Mouse (Mus musculus) lung, embryonic 14.5 days (tissue): Measurements from ENCODE around the gene Cct2. TPM values are rescaled to one million over a fixed set of nuclear protein-coding genes. Genes with fewer than 3 reads are reported as not detected.

ENCODE experiments used
- ATAC-seq: fragments of 200-750 bp; cut with Nextera tagmentation; 2 replicates; pipeline ENCODE4 v1.8.0; 2017; ENCODE audit warnings: mild to moderate bottlenecking, moderate TSS enrichment, moderate library complexity; ENCODE audit not compliant: insufficient read depth
- DNase-seq: peaks from one replicate; pipeline ENCODE4 v3.0.0-alpha.2; 2015
- H3K27ac ChIP-seq: fragments of 300-500 bp; sonication (generic); 2 replicates; pipeline ENCODE4 v1.5.1; 2014; ENCODE audit warnings: low read depth, mild to moderate bottlenecking, moderate library complexity
- H3K27me3 ChIP-seq: fragments of 300-500 bp; sonication (generic); 2 replicates; pipeline ENCODE4 v1.6.1; 2014; ENCODE audit warnings: low read length, control low read depth; ENCODE audit not compliant: insufficient read depth
- H3K36me3 ChIP-seq: fragments of 300-500 bp; sonication (generic); 2 replicates; pipeline ENCODE4 v1.6.1; 2014; ENCODE audit warnings: control low read depth; ENCODE audit not compliant: insufficient read depth
- H3K4me1 ChIP-seq: fragments of 300-500 bp; sonication (generic); 2 replicates; pipeline ENCODE4 v1.6.1; 2014; ENCODE audit warnings: antibody characterized with exemption, control low read depth; ENCODE audit not compliant: insufficient read depth
- H3K4me2 ChIP-seq: fragments of 300-500 bp; sonication (generic); 2 replicates; pipeline ENCODE4 v1.6.1; 2014; ENCODE audit warnings: mild to moderate bottlenecking
- H3K4me3 ChIP-seq: fragments of 300-500 bp; sonication (generic); 2 replicates; pipeline ENCODE4 v1.5.1; 2014; ENCODE audit warnings: low read depth, low read length
- H3K9ac ChIP-seq: fragments of 300-500 bp; sonication (generic); 2 replicates; pipeline ENCODE4 v1.6.1; 2014
- H3K9me3 ChIP-seq: fragments of 300-500 bp; sonication (generic); 2 replicates; pipeline ENCODE4 v1.6.1; 2016; ENCODE audit warnings: low read depth, low read length, control low read depth
- CTCF ChIP-seq: IDR thresholded peaks from 2 replicates; pipeline ENCODE4 v1.5.1; 2016; ENCODE audit warnings: antibody characterized with exemption, low read depth
- WGBS: fragments of 180-500 bp; shearing (Covaris S2); extraction: QIAGEN DNeasy Blood & Tissue Kit; methylation state at CpG from one replicate; pipeline ENCODE4 v1.1.7; 2014; 5-methylcytosine and 5-hydroxymethylcytosine counted together
- polyA plus RNA-seq: library from polyadenylated mRNA; unstranded; fragments of >200 nt; fragmentation: Nextera tagmentation; extraction: Ambion mirVana; gene quantifications from 2 replicates; pipeline ENCODE4 v1.2.1, GENCODE M21; 2014

The Cct2 gene
- polyA plus RNA-seq, 1 experiment from 2014 or later: 283 TPM

DNA sequence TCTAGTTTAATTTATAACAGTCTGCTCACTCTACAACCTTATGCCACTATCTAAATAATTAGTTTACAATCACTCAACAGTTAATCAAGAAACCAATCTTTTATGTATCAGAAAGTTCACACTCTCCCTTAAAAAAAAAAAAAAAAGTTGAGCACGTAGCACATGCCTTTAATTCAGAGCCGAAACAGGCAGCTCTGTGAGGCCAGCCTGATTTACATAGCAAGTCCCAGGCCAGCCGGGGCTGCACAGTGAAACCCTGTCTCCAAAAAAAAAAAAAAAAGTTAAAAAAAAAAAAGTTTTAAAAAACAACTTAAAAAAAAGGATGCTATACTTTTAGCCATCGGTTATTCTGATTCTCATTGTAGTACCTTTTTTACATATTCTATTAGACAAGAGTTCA is 17.7 kb upstream of the Cct2 start:
- ATAC-seq (no peak), DNase-seq (no peak)
- Histone ChIP-seq H3K4me3 (no peak overlapping the region), H3K4me1 (no peaks in the 10 kb centered on the region), H3K36me3 (peaks cover 79% of the 10 kb centered on the region), H3K9me3 (no peaks in the 10 kb centered on the region), H3K9ac (no peak overlapping the region), H3K27me3 (no peaks in the 10 kb centered on the region), H3K27ac (no peak overlapping the region), H3K4me2 (no peak overlapping the region)
- 71% methylated on average over 4 of the region's 4 CpGs for WGBS
- no peak for TF ChIP-seq CTCF

DNA sequence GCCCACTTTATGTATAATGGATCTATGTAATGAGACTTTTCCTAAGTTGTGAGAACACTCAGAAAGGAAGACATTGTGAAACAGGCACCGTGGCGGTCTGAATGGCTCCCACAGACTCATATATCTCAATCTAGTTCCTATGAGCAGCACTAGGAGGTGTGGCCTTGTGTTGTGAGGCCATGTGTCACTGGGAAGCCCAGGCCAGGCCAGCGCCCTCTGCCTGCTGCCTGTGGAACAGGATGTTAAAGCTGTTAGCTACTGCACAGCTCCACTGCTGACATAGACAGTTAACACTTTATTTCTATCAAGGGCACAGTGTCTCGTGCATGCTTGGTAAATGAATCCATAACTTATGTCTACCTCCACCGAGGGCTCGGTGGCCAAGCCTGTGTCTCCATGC is 14.7 kb upstream of the Cct2 start:
- Histone ChIP-seq H3K9me3 (no peaks in the 10 kb centered on the region), H3K4me2 (no peak overlapping the region), H3K9ac (no peak overlapping the region), H3K27ac (no peak overlapping the region), H3K27me3 (no peaks in the 10 kb centered on the region), H3K4me3 (no peak overlapping the region), H3K36me3 (peaks cover 83% of the 10 kb centered on the region), H3K4me1 (no peaks in the 10 kb centered on the region)
- peak; percentile 38 for DNase-seq
- no peak for ATAC-seq
- 77% methylated on average over 6 of the region's 6 CpGs for WGBS
- TF ChIP-seq CTCF: peak; percentile 62

DNA sequence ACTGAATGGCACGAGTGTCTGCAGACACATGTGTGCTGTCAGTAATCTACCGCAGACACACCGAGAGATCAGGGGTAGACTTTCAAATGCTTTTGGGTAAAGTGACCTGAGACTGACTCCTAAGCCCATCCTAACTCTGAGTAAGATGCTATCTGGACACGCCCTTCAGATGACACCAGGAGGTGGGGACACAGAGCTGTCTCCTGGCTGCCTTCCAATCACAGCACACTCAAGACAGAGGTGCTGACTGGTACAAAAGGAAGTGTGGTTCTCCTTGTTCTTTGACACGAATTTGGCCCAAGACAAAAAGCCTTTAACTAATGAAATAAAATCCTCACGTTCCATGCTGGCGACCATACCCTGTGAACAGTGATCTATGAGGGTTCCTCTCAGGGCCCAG is 9.6 kb upstream of the Cct2 start:
- no peak overlapping the region for H3K4me3 ChIP-seq
- no peaks in the 10 kb centered on the region for H3K4me1 ChIP-seq
- H3K27me3 ChIP-seq: no peaks in the 10 kb centered on the region
- H3K27ac ChIP-seq: no peak overlapping the region
- H3K9me3 ChIP-seq: no peaks in the 10 kb centered on the region
- DNase-seq (no peak), ATAC-seq (no peak)
- no peak overlapping the region for H3K4me2 ChIP-seq
- peaks cover 74% of the 10 kb centered on the region for H3K36me3 ChIP-seq
- no peak overlapping the region for H3K9ac ChIP-seq
- 58% methylated on average over 7 of the region's 7 CpGs for WGBS
- TF ChIP-seq CTCF: no peak

- H3K27ac ChIP-seq: no peak overlapping the region
Measured at GRCm38 (mm10) chr10:117072191-117072888, 8.7 kb upstream of the Cct2 start.

GRCm38 (mm10) chr10:117069109-117069508 is 5.5 kb upstream of the Cct2 start:
- DNase-seq: no peak
- peak; percentile 24; the same call in 1 of the 2 replicates for TF ChIP-seq CTCF
- Histone ChIP-seq H3K4me1 (no peaks in the 10 kb centered on the region), H3K4me2 (no peak overlapping the region), H3K4me3 (no peak overlapping the region), H3K27me3 (no peaks in the 10 kb centered on the region), H3K36me3 (peaks cover 38% of the 10 kb centered on the region), H3K9ac (no peak overlapping the region), H3K27ac (no peak overlapping the region), H3K9me3 (no peaks in the 10 kb centered on the region)
- WGBS: 82% methylated on average over 3 of the region's 3 CpGs
- ATAC-seq: no peak

More at GRCm38 (mm10) chr10:117072191-117072888, 8.7 kb upstream of the Cct2 start:
- no peak for ATAC-seq
- DNase-seq: no peak
- Histone ChIP-seq H3K9me3 (no peaks in the 10 kb centered on the region), H3K27me3 (no peaks in the 10 kb centered on the region), H3K9ac (no peak overlapping the region), H3K4me3 (no peak overlapping the region), H3K4me1 (no peaks in the 10 kb centered on the region), H3K36me3 (peaks cover 66% of the 10 kb centered on the region), H3K4me2 (no peak overlapping the region)
- WGBS: 78% methylated on average over 18 of the region's 18 CpGs
- TF ChIP-seq CTCF: no peak

GRCm38 (mm10) chr10:117064076-117064475 is 462 bp upstream of the Cct2 start:
- WGBS: 4% methylated on average over 7 of the region's 7 CpGs
- no peaks in the 10 kb centered on the region for H3K27me3 ChIP-seq
- H3K9me3 ChIP-seq: no peaks in the 10 kb centered on the region
- DNase-seq (peak; percentile 52), ATAC-seq (peak; percentile 39)
- H3K27ac ChIP-seq: peak overlapping the region; percentile 95
- TF ChIP-seq CTCF: no peak; the same call in 1 of the 2 replicates
- H3K36me3 ChIP-seq: peaks cover 32% of the 10 kb centered on the region
- peak overlapping the region; percentile 94 for H3K4me3 ChIP-seq
- peak overlapping the region; percentile 63 for H3K4me2 ChIP-seq
- peak overlapping the region; percentile 47; the same call in 1 of the 2 replicates for H3K9ac ChIP-seq
- 0 out of 2 replicates have a peak, but pooled peaks cover 5% of the 10 kb centered on the region for H3K4me1 ChIP-seq

GRCm38 (mm10) chr10:117062894-117063253 is 740 bp downstream of the Cct2 start:
- DNase-seq: no peak
- 3% methylated on average over 15 of the region's 15 CpGs for WGBS

More at GRCm38 (mm10) chr10:117062894-117063253, 740 bp downstream of the Cct2 start:
- H3K27me3 ChIP-seq: no peaks in the 10 kb centered on the region
- no peak; the same call in 1 of the 2 replicates for ATAC-seq
- peak overlapping the region; percentile 89 for H3K9ac ChIP-seq
- H3K4me2 ChIP-seq: peak overlapping the region; percentile 90
- H3K36me3 ChIP-seq: peaks cover 44% of the 10 kb centered on the region
- 0 out of 2 replicates have a peak, but pooled peaks cover 5% of the 10 kb centered on the region for H3K4me1 ChIP-seq
- no peaks in the 10 kb centered on the region for H3K9me3 ChIP-seq
- H3K4me3 ChIP-seq: peak overlapping the region; percentile 94
- no peak for TF ChIP-seq CTCF
- H3K27ac ChIP-seq: no peak overlapping the region
